In the genomic region with DNA sequence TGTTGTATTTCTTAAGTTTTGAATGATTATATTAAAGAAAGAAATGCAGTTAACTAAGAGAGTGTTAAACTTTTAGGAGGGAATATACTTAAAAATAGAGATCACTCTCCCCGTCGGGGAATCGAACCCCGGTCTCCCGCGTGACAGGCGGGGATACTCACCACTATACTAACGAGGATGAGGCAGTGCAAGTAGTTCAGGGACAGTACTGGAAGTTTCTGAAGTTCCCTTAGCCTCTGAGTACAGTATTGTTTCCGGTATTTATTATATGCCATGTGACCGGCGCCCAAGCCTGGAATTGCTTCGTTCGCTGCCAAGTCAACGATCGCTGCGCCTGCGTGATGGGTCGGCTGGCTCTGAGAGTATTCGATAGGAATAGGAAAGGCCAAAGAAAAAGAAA, we compare ENCODE assay signal across 8 mouse cellular contexts. TPM values are rescaled to one million over a fixed set of nuclear protein-coding genes. Genes with fewer than 3 reads are reported as not detected.
A peak's percentile ranks its signal among the peaks of the same experiment; 100 is the strongest.
DNase-seq lines count a peak whose midpoint lies in the region; ATAC-seq and TF ChIP-seq lines count a peak whose summit lies in the region.

No protein-coding gene starts in this region.

- WGBS in hindbrain, embryonic 12.5 days: 1% methylated on average over 19 of the region's 19 CpGs
- under 1% methylated on average over 19 of the region's 19 CpGs for WGBS in lung, postnatal 0 days

- no peak overlapping the region for H3K9ac ChIP-seq in hindbrain, embryonic 12.5 days
- no peak overlapping the region for H3K9ac ChIP-seq in lung, postnatal 0 days (replicated peaks; ENCODE audit: low read depth)

- no peaks in the 10 kb centered on the region for H3K36me3 ChIP-seq in hindbrain, embryonic 12.5 days
- H3K36me3 ChIP-seq in lung, postnatal 0 days (ENCODE audit: insufficient read depth, low read length): no peaks in the 10 kb centered on the region

- no peak for TF ChIP-seq EP300 in lung, postnatal 0 days (IDR thresholded peaks at IDR 0.05)

- DNase-seq in NIH3T3 (ENCODE audit: low read depth): peak; percentile 96
- peak; percentile 88 for DNase-seq in cerebellum, postnatal 10 days
- DNase-seq in frontal cortex, postnatal 10 days (ENCODE audit: low spot score in 2 of 2): peak; percentile 71 to 86
- peak; percentile 87 to 91 for DNase-seq in layer of hippocampus, postnatal 10 days (ENCODE audit: low spot score in 2 of 2)
- DNase-seq in lung, postnatal 0 days (ENCODE audit: low spot score): peak; percentile 94
- DNase-seq in ovary, postnatal 10 days (ENCODE audit: low spot score): peak; percentile 87
- peak; percentile 94 for DNase-seq in thymus, postnatal 0 days (ENCODE audit: low spot score)

- no peaks in the 10 kb centered on the region for H3K9me3 ChIP-seq in hindbrain, embryonic 12.5 days (replicated peaks)
- no peaks in the 10 kb centered on the region for H3K9me3 ChIP-seq in lung, postnatal 0 days (ENCODE audit: low read length)

- TF ChIP-seq CTCF in lung, postnatal 0 days (IDR thresholded peaks at IDR 0.05): no peak

- peak overlapping the region; percentile 42 for H3K4me3 ChIP-seq in hindbrain, embryonic 12.5 days
- peak overlapping the region; percentile 54 for H3K4me3 ChIP-seq in lung, postnatal 0 days (ENCODE audit: low read depth, low read length)

- 0 out of 2 replicates have a peak overlapping the region, but pooled peaks have one; percentile 30 for H3K27ac ChIP-seq in hindbrain, embryonic 12.5 days
- no peak overlapping the region for H3K27ac ChIP-seq in lung, postnatal 0 days (ENCODE audit: low read length)

- peak; percentile 63 for ATAC-seq in hindbrain, embryonic 12.5 days (ENCODE audit: low FRiP score)
- ATAC-seq in lung, postnatal 0 days: peak; percentile 80

- H3K4me2 ChIP-seq in hindbrain, embryonic 12.5 days (replicated peaks): peak overlapping the region; percentile 41
- H3K4me2 ChIP-seq in lung, postnatal 0 days (replicated peaks; ENCODE audit: low read depth, low read length): peak overlapping the region; percentile 57

- peaks cover 18% of the 10 kb centered on the region for H3K27me3 ChIP-seq in hindbrain, embryonic 12.5 days
- H3K27me3 ChIP-seq in lung, postnatal 0 days (replicated peaks; ENCODE audit: insufficient read depth, low read length): no peaks in the 10 kb centered on the region

- H3K4me1 ChIP-seq in hindbrain, embryonic 12.5 days: no peaks in the 10 kb centered on the region
- no peaks in the 10 kb centered on the region for H3K4me1 ChIP-seq in lung, postnatal 0 days (ENCODE audit: insufficient read depth, low read depth, low read length)

RNA-seq across cellular contexts. Expression of a gene that starts 4.7 kb away (rescaled TPM):
- 19.1 and 20.5 TPM in 2 replicates for polyA plus RNA-seq in hindbrain, embryonic 12.5 days (2016; fragmentation: Nextera tagmentation; extraction: Ambion mirVana)
- 1 to 10 TPM; 5.1 to 6.0 TPM for total RNA-seq in layer of hippocampus, postnatal 10 days (2021)
- polyA plus RNA-seq in lung, postnatal 0 days (2015; fragmentation: Nextera tagmentation; extraction: Ambion mirVana): 2.5 and 3.4 TPM in 2 replicates
- 3.7 and 4.4 TPM in 2 replicates for polyA plus RNA-seq in thymus, postnatal 0 days (2015; fragmentation: Nextera tagmentation; extraction: Ambion mirVana)

RNA-seq across cellular contexts. Expression of a gene that starts 40.8 kb away (rescaled TPM):
- polyA plus RNA-seq in hindbrain, embryonic 12.5 days (2016; fragmentation: Nextera tagmentation; extraction: Ambion mirVana): 0.14 TPM in 1 of 2 replicates, not detected in the other
- under 1 TPM; 0.22 to 0.23 TPM for total RNA-seq in layer of hippocampus, postnatal 10 days (2021)
- polyA plus RNA-seq in lung, postnatal 0 days (2015; fragmentation: Nextera tagmentation; extraction: Ambion mirVana): not detected in 2 replicates
- polyA plus RNA-seq in thymus, postnatal 0 days (2015; fragmentation: Nextera tagmentation; extraction: Ambion mirVana): 0.14 and 0.18 TPM in 2 replicates
